Mouse (Mus musculus) midbrain, embryonic 16.5 days (tissue): ENCODE results near the gene Osbpl3. TPM values are rescaled to one million over a fixed set of nuclear protein-coding genes. Genes with fewer than 3 reads are reported as not detected.

ENCODE experiments used
- ATAC-seq: fragments of 200-750 bp; cut with Nextera tagmentation; 2 replicates; pipeline ENCODE4 v1.8.0; 2017; ENCODE audit warnings: moderate TSS enrichment
- H3K27ac ChIP-seq: fragments of 300-500 bp; sonication (generic); 2 replicates; pipeline ENCODE4 v1.5.1; 2014; ENCODE audit warnings: mild to moderate bottlenecking, low read length, mixed read lengths
- H3K27me3 ChIP-seq: fragments of 300-500 bp; sonication (generic); 2 replicates; pipeline ENCODE4 v1.6.1; 2014; ENCODE audit warnings: low read depth, low read length, mixed read lengths; ENCODE audit not compliant: control insufficient read depth, insufficient read depth
- H3K36me3 ChIP-seq: fragments of 300-500 bp; sonication (generic); 2 replicates; pipeline ENCODE4 v1.6.1; 2014; ENCODE audit warnings: mild to moderate bottlenecking, low read length, moderate library complexity, mixed read lengths; ENCODE audit not compliant: control insufficient read depth, insufficient read depth
- H3K4me1 ChIP-seq: fragments of 300-500 bp; sonication (generic); 2 replicates; pipeline ENCODE4 v1.6.1; 2014; ENCODE audit warnings: mild to moderate bottlenecking, low read length, mixed read lengths; ENCODE audit not compliant: control insufficient read depth, insufficient read depth
- H3K4me2 ChIP-seq: fragments of 300-500 bp; sonication (generic); 2 replicates; pipeline ENCODE4 v1.6.1; 2014; ENCODE audit warnings: mild to moderate bottlenecking, low read length, mixed read lengths
- H3K4me3 ChIP-seq: fragments of 300-500 bp; sonication (generic); 2 replicates; pipeline ENCODE4 v1.5.1; 2014; ENCODE audit warnings: low read depth, mild to moderate bottlenecking, low read length, moderate library complexity, mixed read lengths
- H3K9ac ChIP-seq: fragments of 300-500 bp; sonication (generic); 2 replicates; pipeline ENCODE4 v1.6.1; 2014; ENCODE audit warnings: low read depth, low read length, mixed read lengths
- H3K9me3 ChIP-seq: fragments of 300-500 bp; sonication (generic); replicated peaks from 2 replicates; pipeline ENCODE4 v1.6.1; 2014; ENCODE audit warnings: mild to moderate bottlenecking, low read length, mixed read lengths; ENCODE audit not compliant: control insufficient read depth, poor library complexity, severe bottlenecking
- WGBS: fragments of 180-500 bp; shearing (Covaris S2); extraction: QIAGEN DNeasy Blood & Tissue Kit; methylation state at CpG from one replicate; pipeline ENCODE4 v1.1.7; 2014; 5-methylcytosine and 5-hydroxymethylcytosine counted together
- polyA plus RNA-seq: library from polyadenylated mRNA; unstranded; fragments of >200 nt; fragmentation: Nextera tagmentation; extraction: Ambion mirVana; gene quantifications from 2 replicates; pipeline ENCODE4 v1.2.1, GENCODE M21; 2015

Gene Osbpl3
- polyA plus RNA-seq, 1 experiment from 2014 or later: 6.0 TPM

DNA sequence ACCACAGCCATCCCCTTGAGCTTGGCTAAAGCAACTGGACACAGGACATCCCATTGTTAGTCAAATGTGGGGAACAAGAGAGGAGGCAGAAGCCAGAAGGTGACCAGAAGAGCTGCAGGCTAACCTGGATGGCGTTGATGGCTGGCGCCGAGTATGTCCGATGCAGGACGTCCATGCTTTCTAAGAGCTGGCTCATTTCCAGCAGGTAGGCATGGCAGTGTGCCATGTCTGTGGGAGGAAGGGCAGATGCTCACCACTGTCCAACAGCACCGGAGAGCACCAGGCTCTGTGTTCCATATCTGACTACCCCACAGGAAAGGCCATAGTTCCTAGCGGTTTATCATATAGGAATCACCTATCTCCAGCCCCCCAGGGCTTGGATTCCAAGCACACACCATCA lies 109.8 kb downstream of the Osbpl3 start:
- Histone ChIP-seq H3K4me2 (no peak overlapping the region), H3K4me3 (no peak overlapping the region), H3K36me3 (no peaks in the 10 kb centered on the region), H3K27me3 (no peaks in the 10 kb centered on the region), H3K4me1 (no peaks in the 10 kb centered on the region), H3K9me3 (no peaks in the 10 kb centered on the region), H3K9ac (no peak overlapping the region), H3K27ac (no peak overlapping the region)
- no peak for ATAC-seq
- 91% methylated on average over 7 of the region's 7 CpGs for WGBS

DNA sequence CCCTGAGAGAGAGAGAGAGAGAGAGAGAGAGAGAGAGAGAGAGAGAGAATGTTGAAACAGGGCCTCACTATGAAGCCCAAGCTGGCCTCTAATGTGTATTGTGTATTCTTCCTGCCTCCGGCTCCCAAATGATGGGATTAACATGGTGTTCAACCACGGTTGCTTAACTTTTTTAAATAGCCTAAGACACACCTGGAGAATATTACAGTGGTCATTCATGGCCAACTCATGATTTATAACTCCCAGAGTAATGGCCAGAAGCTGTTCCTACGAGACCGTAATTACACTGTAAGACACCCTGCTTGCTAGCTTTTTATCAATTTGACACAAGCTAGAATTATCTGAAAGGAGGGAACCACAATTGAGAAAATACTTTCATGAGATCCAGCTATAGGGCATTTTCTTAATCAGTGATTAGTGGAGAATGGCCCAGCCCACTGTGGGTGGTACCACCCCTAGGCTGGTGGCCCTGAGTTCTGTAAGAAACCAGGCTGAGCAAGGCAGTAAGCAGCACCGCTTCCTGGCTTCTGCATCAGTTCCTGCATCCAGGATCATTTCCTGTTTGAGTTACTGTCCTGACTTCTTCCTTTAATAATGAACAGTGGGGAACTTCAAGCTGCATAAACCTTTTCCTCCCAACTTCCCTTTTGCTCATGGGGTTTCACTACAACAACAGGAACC lies 115.6 kb downstream of the Osbpl3 start:
- Histone ChIP-seq H3K4me3 (no peak overlapping the region), H3K9ac (no peak overlapping the region), H3K4me2 (no peak overlapping the region), H3K4me1 (no peaks in the 10 kb centered on the region), H3K9me3 (no peaks in the 10 kb centered on the region), H3K27me3 (no peaks in the 10 kb centered on the region), H3K36me3 (no peaks in the 10 kb centered on the region), H3K27ac (no peak overlapping the region)
- 67% methylated on average over 5 of the region's 5 CpGs for WGBS
- ATAC-seq: no peak

DNA sequence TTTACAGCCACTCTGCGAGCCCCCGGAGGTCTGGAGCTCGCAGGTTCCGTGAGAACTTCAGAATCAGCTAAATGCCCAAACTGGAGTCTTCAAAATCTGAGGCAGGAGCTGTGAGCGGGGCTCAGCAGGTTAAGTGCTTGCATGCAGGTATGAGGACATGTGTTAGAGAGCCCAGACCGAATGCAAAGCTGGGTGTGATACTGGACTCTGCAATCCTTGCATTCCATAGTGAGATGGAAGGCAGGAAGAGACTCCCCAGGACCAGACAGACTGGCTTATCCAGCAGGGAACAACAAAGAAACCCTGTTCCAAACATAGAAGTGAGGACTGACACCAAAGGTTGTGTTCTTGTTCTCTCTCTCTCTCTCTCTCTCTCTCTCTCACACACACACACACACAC lies 118.6 kb downstream of the Osbpl3 start:
- Histone ChIP-seq H3K9ac (no peak overlapping the region), H3K4me2 (no peak overlapping the region), H3K27ac (no peak overlapping the region), H3K4me3 (no peak overlapping the region), H3K36me3 (no peaks in the 10 kb centered on the region), H3K4me1 (no peaks in the 10 kb centered on the region), H3K9me3 (no peaks in the 10 kb centered on the region), H3K27me3 (no peaks in the 10 kb centered on the region)
- no peak for ATAC-seq
- 89% methylated on average over 6 of the region's 6 CpGs for WGBS

DNA sequence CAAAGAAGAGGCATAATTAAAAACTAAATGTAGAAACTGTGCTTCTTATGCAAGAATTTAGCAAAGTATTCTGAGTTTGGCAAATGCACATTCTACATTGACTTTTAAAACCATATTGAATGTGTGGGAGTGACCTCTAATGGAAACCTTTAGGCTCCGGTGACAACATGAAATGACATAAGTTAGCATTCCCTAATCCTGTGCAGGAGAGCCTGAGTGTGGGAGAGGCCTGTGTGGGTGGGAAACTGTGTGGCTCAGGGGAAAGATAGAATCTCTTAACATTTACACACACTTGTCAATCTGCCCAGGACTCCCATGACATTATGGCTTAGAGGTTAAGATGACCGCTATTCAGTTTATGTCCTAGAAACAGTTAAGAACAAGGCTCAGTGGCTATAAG lies 119.6 kb downstream of the Osbpl3 start:
- Histone ChIP-seq H3K4me1 (no peaks in the 10 kb centered on the region), H3K36me3 (no peaks in the 10 kb centered on the region), H3K9ac (no peak overlapping the region), H3K9me3 (no peaks in the 10 kb centered on the region), H3K27me3 (no peaks in the 10 kb centered on the region), H3K4me3 (no peak overlapping the region), H3K27ac (no peak overlapping the region), H3K4me2 (no peak overlapping the region)
- WGBS: 95% methylated on average over 2 of the region's 2 CpGs
- ATAC-seq: no peak

DNA sequence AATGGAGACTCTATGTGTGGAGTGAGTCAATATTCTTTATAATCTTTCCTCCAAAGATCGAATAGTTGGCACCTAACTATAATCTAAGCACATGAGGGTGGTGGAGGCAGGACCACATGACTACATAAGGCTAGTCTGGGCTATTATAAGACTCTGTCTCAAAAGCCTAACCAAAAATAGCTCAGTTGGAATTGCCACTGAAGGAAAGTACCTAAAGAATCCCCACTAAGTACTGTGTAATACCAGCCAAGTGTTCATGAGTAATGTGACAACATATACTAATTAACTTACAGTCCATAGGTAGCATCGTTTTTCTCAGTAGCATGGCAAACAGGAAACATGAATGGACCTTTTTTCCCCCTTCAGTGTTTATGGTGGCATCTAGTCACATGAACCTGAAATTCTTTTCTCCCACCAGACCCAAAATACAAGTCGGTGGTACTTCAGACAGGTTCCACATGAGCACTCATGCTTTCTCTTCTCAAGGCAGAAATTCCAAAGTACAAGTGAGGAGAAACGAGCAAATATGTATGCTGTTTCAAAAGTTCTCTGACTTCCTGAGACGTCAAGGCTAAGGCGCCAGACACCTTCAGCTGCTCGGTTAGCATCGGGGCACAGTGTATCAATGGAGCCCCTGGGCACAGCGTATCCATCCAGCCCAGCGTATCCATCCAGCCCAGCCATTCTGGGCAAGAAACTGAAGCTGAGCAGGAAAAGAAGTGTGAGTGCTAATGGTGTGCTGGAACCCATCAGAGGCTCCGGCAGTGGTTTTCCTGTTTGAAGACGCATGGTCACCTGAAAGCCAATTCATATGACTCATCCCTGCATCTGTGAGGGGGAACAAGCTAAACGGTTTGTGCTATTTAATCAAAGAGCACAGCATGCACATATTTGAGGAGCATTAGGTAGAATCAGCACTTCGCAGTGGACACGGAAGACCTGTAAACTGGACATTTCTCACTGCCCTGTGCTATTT lies 120.9 kb downstream of the Osbpl3 start:
- Histone ChIP-seq H3K9ac (no peak overlapping the region), H3K4me3 (no peak overlapping the region), H3K4me1 (no peaks in the 10 kb centered on the region), H3K9me3 (no peaks in the 10 kb centered on the region), H3K36me3 (no peaks in the 10 kb centered on the region), H3K27ac (no peak overlapping the region), H3K4me2 (no peak overlapping the region), H3K27me3 (no peaks in the 10 kb centered on the region)
- WGBS: 90% methylated on average over 15 of the region's 15 CpGs
- ATAC-seq: no peak

DNA sequence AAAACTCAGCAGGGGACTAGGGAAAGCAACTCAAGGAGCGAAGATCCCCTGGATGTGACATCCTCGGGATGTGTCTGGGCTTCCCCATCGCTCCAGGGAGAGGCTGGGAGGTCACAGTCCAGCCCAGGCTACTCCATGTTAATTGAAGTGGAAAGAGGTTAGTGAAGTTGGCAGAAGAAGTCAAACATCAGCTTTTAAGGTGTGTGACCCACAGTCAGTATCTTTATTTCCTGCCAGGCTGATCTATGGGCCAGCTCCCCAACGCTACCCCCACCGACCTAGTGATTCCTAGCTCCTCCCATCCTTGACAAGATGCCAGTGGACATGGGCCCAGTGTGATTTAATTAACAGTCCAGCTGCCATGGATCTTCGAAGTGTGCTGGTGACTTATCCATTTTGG lies 122.7 kb downstream of the Osbpl3 start:
- H3K36me3 ChIP-seq: no peaks in the 10 kb centered on the region
- no peaks in the 10 kb centered on the region for H3K4me1 ChIP-seq
- 81% methylated on average over 6 of the region's 6 CpGs for WGBS
- H3K4me2 ChIP-seq: no peak overlapping the region
- no peaks in the 10 kb centered on the region for H3K9me3 ChIP-seq
- H3K27ac ChIP-seq: no peak overlapping the region
- ATAC-seq: no peak
- no peaks in the 10 kb centered on the region for H3K27me3 ChIP-seq
- H3K9ac ChIP-seq: no peak overlapping the region
- no peak overlapping the region for H3K4me3 ChIP-seq

DNA sequence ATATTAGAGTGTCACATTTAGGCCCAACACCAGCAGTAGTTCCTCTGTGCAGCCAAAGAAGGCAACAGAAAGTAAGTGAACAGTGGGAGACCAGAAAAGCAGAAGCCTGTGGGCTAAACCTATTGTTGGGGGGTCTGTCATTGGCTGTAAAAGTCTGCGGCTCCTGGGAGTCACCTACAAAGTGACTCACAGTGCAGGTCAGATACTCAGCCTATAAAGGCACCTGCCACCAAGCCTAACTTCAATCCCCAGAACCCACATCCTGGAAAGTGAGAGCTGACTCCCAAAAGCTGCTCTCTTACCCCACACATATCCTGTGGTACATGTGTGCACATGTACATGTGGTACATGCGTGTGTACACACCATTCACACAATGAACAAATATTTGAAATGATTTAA lies 124.5 kb downstream of the Osbpl3 start:
- 96% methylated on average over 2 of the region's 2 CpGs for WGBS
- Histone ChIP-seq H3K9ac (no peak overlapping the region), H3K27ac (no peak overlapping the region), H3K4me3 (no peak overlapping the region), H3K27me3 (no peaks in the 10 kb centered on the region), H3K4me1 (no peaks in the 10 kb centered on the region), H3K9me3 (no peaks in the 10 kb centered on the region), H3K4me2 (no peak overlapping the region), H3K36me3 (no peaks in the 10 kb centered on the region)
- ATAC-seq: no peak

DNA sequence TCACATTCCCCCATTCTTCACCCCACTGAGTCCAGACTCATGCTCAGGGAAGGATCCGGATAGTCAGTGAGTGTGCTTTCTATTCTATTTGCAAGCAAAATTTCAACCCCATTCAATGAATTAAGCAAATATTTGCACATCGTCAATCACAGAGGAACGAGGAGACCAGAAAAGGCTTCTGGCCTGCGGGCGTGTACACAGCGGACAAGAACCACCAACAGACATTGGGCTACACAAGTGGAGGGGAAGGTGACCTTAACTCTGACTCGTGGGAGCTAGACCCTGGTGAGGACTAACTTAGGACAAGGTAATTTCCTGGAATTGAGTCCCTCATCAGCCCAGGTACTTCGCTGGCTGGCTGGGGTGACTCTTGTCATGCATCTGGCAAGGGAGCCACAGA lies 126.6 kb downstream of the Osbpl3 start:
- Histone ChIP-seq H3K27ac (no peak overlapping the region), H3K36me3 (no peaks in the 10 kb centered on the region), H3K9ac (no peak overlapping the region), H3K4me1 (no peaks in the 10 kb centered on the region), H3K4me3 (no peak overlapping the region), H3K4me2 (no peak overlapping the region), H3K27me3 (no peaks in the 10 kb centered on the region), H3K9me3 (no peaks in the 10 kb centered on the region)
- no peak for ATAC-seq
- 85% methylated on average over 8 of the region's 8 CpGs for whole genome bisulfite sequencing

DNA sequence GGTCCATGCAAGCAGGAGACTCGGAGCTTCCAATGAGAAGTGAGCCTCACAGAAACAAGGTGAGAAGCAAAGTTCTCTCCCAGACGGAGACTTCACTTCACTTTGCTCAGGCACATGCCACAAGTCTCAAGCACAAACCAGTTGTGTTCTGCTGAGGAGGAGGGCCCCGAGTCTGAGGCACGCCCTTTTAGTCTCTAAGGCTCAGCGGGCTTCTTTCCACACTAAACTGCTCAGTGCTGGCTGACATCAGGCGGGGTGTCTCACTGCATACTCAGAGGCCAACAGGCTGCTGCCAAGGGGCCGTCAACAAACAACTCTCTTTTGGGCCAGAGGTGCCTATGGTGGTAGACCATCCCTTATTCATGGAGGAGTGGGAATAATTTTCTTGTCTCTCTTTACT lies 127.1 kb downstream of the Osbpl3 start:
- Histone ChIP-seq H3K27me3 (no peaks in the 10 kb centered on the region), H3K9ac (no peak overlapping the region), H3K9me3 (no peaks in the 10 kb centered on the region), H3K36me3 (no peaks in the 10 kb centered on the region), H3K4me2 (no peak overlapping the region), H3K4me3 (no peak overlapping the region), H3K27ac (no peak overlapping the region), H3K4me1 (no peaks in the 10 kb centered on the region)
- 39% methylated on average over 7 of the region's 7 CpGs for WGBS
- ATAC-seq: no peak
